Mouse (Mus musculus) right cerebral cortex, postnatal 14 days (tissue): ENCODE measurements around the gene D430041D05Rik.
A peak's percentile ranks its signal among the peaks of the same experiment; 100 is the strongest.

Experiments
- DNase-seq: peaks from one replicate; pipeline ENCODE4 v3.0.0; 2022

D430041D05Rik gene

GRCm38 (mm10) chr2:104184296-104184695 lies 226.5 kb downstream of the D430041D05Rik start:
- DNase-seq: no peak

- no peak for DNase-seq
These were observed 227.5 kb downstream of the D430041D05Rik start for GRCm38 (mm10) chr2:104183246-104183845.

- no peak for DNase-seq
These were observed 231.2 kb downstream of the D430041D05Rik start for GRCm38 (mm10) chr2:104179636-104180035.

- no peak for DNase-seq
These were observed 232.6 kb downstream of the D430041D05Rik start for GRCm38 (mm10) chr2:104178251-104178650.

- peak; percentile 68 for DNase-seq
These were observed 233.7 kb downstream of the D430041D05Rik start for GRCm38 (mm10) chr2:104176979-104177704.

GRCm38 (mm10) chr2:104176166-104176978 lies 234.4 kb downstream of the D430041D05Rik start:
- no peak for DNase-seq

GRCm38 (mm10) chr2:104175476-104176165 lies 235.2 kb downstream of the D430041D05Rik start:
- no peak for DNase-seq

- no peak for DNase-seq
These were observed 237.4 kb downstream of the D430041D05Rik start for GRCm38 (mm10) chr2:104173431-104173830.

- DNase-seq: no peak
These were observed 238.0 kb downstream of the D430041D05Rik start for GRCm38 (mm10) chr2:104172695-104173348.

- no peak for DNase-seq
These were observed 242.5 kb downstream of the D430041D05Rik start for GRCm38 (mm10) chr2:104168186-104168896.

GRCm38 (mm10) chr2:104167765-104168164 lies 243.0 kb downstream of the D430041D05Rik start:
- DNase-seq: no peak

GRCm38 (mm10) chr2:104165631-104166030 lies 245.2 kb downstream of the D430041D05Rik start:
- no peak for DNase-seq

GRCm38 (mm10) chr2:104163978-104164487 lies 246.8 kb downstream of the D430041D05Rik start:
- DNase-seq: no peak

GRCm38 (mm10) chr2:104163418-104163817 lies 247.4 kb downstream of the D430041D05Rik start:
- DNase-seq: no peak

GRCm38 (mm10) chr2:104157831-104158230 lies 253.0 kb downstream of the D430041D05Rik start:
- no peak for DNase-seq

- DNase-seq: no peak
These were observed 256.9 kb downstream of the D430041D05Rik start for GRCm38 (mm10) chr2:104153876-104154275.

- DNase-seq: no peak
These were observed 257.5 kb downstream of the D430041D05Rik start for GRCm38 (mm10) chr2:104153345-104153744.

GRCm38 (mm10) chr2:104150608-104151397 lies 260.0 kb downstream of the D430041D05Rik start:
- no peak for DNase-seq

- no peak for DNase-seq
These were observed 262.8 kb downstream of the D430041D05Rik start for GRCm38 (mm10) chr2:104147910-104148561.

- DNase-seq: peak; percentile 34
These were observed 264.8 kb downstream of the D430041D05Rik start for GRCm38 (mm10) chr2:104145983-104146382.
